Mouse (Mus musculus): Measurements from ENCODE around the gene Gstt4. TPM values are rescaled to one million over a fixed set of nuclear protein-coding genes. Genes with fewer than 3 reads are reported as not detected.

Gstt4 gene
- polyA plus RNA-seq, 1 experiment from 2014 or later: not detected

DNA sequence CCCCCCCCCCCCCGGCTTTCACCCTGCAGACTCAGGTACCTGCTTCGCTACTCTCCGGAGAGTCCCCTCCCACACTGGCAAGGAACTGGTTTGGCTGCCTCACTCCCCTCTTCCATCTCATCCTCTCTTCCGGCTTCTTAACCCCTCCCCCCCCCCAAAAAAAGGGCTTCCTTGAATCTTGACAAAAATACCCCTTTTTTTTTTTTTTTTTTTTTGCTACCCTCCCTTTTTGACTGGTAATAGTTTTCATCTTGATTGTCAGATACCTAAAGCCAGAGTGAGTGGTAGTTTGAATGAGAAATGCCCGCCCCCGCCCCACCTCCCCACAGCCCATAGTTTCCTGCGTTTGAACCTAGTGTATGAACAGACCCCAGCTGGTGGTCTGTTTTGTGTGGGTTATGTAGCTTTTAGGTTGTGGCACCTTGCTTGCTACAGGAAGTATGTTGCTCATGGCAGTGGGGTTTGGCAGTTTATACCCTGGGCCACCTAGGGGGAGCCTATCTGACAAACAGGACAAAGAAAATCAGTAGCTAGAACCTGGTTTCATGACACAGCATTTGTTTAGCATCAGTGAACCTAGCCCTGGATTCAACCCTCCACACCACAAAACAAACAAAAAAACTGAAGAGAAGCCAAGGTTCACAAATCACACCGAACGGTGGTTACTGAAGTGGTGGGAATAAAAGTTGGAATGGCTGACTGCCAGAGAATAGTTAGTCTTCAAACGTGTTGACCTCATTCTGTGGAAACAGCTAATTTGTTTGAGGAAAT lies 13.6 kb upstream of the Gstt4 start:
- Histone ChIP-seq H3K4me1 (peaks cover 50% of the 10 kb centered on the region), H3K9ac (peak overlapping the region; percentile 69)
- ATAC-seq (ENCODE audit: extremely low read depth, insufficient number of reproducible peaks, low FRiP score, low TSS enrichment): no peak

DNA sequence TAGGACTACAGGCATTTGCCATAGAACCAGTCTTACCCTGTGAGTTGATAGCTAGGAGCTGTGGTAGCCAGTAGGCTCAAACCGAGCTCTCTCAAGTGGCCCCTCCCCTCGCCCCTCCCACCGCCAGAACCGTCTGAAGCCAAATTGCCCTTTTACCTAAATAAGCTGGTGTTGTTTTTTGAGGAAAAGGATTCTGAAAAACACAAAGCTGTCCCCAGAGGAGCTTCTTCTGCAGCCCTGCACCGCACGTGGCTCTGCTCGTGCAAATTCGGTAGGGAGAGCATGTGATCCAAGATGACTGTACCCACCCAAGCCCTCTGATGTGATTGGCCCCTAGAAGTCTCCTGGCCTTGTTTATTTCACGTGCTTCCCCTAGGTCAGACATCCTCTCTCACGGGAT lies 13.0 kb upstream of the Gstt4 start:
- Histone ChIP-seq H3K27ac (replicated peaks) (no peak overlapping the region), H3K9ac (peak overlapping the region; percentile 69), H3K36me3 (no peaks in the 10 kb centered on the region), H3K9me3 (no peaks in the 10 kb centered on the region), H3K4me1 (peaks cover 50% of the 10 kb centered on the region), H3K27me3 (replicated peaks) (peaks cover 19% of the 10 kb centered on the region), H3K4me2 (peak overlapping the region; percentile 87), H3K4me3 (peak overlapping the region; percentile 58)
- no peak for ATAC-seq (ENCODE audit: extremely low read depth, insufficient number of reproducible peaks, low FRiP score, low TSS enrichment)
- WGBS: 3% methylated on average over 10 of the region's 10 CpGs

More for the DNA sequence above, 13.6 kb upstream of the Gstt4 start:
- Histone ChIP-seq H3K9me3 (no peaks in the 10 kb centered on the region), H3K27me3 (replicated peaks) (peaks cover 19% of the 10 kb centered on the region), H3K27ac (replicated peaks) (peak overlapping the region; percentile 84; the same call in 1 of the 2 replicates), H3K4me2 (peak overlapping the region; percentile 87), H3K36me3 (no peaks in the 10 kb centered on the region), H3K4me3 (peak overlapping the region; percentile 58)
- 20% methylated on average over 8 of the region's 10 CpGs for WGBS

DNA sequence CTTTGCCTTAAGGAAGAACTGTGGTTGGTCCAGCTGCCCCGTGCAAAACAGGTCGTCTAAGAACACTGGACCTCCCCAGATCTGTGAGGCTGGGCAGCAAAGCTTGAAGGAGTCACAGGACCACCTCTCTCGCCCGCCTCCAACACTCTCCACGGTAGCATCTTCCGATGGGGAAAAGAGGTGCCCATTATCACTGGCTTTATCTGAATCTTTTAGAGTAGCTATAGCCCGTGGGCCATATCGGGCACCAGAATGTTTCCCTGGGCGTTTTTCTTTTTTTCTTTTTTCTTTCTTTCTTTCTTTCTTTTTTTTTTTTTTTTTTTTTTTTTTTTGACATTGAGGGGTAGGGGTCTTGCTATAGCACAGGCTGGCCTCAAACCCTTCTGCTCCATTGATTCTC lies 12.4 kb upstream of the Gstt4 start:
- Histone ChIP-seq H3K4me2 (peak overlapping the region; percentile 87), H3K36me3 (no peaks in the 10 kb centered on the region), H3K9ac (peak overlapping the region; percentile 81), H3K27me3 (replicated peaks) (peaks cover 13% of the 10 kb centered on the region), H3K4me3 (peak overlapping the region; percentile 58), H3K9me3 (no peaks in the 10 kb centered on the region), H3K27ac (replicated peaks) (0 out of 2 replicates have a peak overlapping the region, but pooled peaks have one; percentile 15), H3K4me1 (peaks cover 50% of the 10 kb centered on the region)
- no peak for ATAC-seq (ENCODE audit: extremely low read depth, insufficient number of reproducible peaks, low FRiP score, low TSS enrichment)
- 5% methylated on average over 9 of the region's 9 CpGs for WGBS

- H3K9me3 ChIP-seq: no peaks in the 10 kb centered on the region
- H3K27ac ChIP-seq (replicated peaks): 0 out of 2 replicates have a peak overlapping the region, but pooled peaks have one; percentile 15
- H3K27me3 ChIP-seq (replicated peaks): peaks cover 12% of the 10 kb centered on the region
- H3K4me1 ChIP-seq: peaks cover 50% of the 10 kb centered on the region
- no peaks in the 10 kb centered on the region for H3K36me3 ChIP-seq
- H3K4me2 ChIP-seq: peak overlapping the region; percentile 87
- ATAC-seq (ENCODE audit: extremely low read depth, insufficient number of reproducible peaks, low FRiP score, low TSS enrichment): no peak
- peak overlapping the region; percentile 81 for H3K9ac ChIP-seq
- H3K4me3 ChIP-seq: peak overlapping the region; percentile 58
- WGBS: 2% methylated on average over 21 of the region's 21 CpGs
Observed at GRCm38 (mm10) chr10:75834250-75834649, 11.9 kb upstream of the Gstt4 start.

- Histone ChIP-seq H3K4me2 (peak overlapping the region; percentile 87), H3K27me3 (replicated peaks) (peaks cover 12% of the 10 kb centered on the region), H3K27ac (replicated peaks) (no peak overlapping the region), H3K9me3 (no peaks in the 10 kb centered on the region), H3K36me3 (no peaks in the 10 kb centered on the region), H3K9ac (peak overlapping the region; percentile 81), H3K4me1 (peaks cover 49% of the 10 kb centered on the region), H3K4me3 (peak overlapping the region; percentile 58)
- WGBS: 11% methylated on average over 21 of the region's 21 CpGs
- ATAC-seq (ENCODE audit: extremely low read depth, insufficient number of reproducible peaks, low FRiP score, low TSS enrichment): no peak
Observed at GRCm38 (mm10) chr10:75833456-75834080, 11.2 kb upstream of the Gstt4 start.

DNA sequence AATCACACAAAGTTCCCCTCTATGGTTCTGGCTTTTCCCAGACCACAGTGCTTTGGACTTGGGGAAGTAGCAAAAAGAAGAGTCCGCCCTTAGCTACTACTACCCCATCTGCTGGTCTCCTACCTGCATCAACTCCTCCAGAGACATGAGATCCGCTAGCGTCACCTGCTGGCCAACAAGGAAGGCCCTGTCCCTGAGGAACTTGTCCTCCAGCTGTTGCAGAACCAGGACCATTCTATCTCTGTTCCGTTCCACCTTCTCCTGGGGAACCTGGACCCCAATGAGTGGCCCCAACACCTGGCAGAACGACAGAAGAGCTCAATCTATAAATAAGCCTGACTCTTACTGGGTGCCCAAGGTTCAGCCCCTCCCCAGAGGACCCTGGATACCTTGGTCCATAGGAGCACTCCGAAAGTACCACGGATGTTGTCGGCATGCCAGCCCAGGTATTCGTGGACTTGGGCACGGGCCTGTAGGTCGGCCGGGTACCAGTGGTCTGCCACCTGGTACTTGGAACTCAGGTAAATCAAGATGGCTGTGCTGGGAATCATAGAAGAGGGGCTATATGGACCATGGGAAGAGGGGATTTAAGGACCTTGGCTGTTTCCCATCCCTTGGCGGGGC lies 10.0 kb upstream of the Gstt4 start:
- Histone ChIP-seq H3K4me2 (no peak overlapping the region), H3K9ac (no peak overlapping the region), H3K27ac (replicated peaks) (no peak overlapping the region), H3K27me3 (replicated peaks) (peaks cover 12% of the 10 kb centered on the region), H3K9me3 (no peaks in the 10 kb centered on the region), H3K36me3 (no peaks in the 10 kb centered on the region), H3K4me1 (peaks cover 42% of the 10 kb centered on the region), H3K4me3 (no peak overlapping the region)
- no peak for ATAC-seq (ENCODE audit: extremely low read depth, insufficient number of reproducible peaks, low FRiP score, low TSS enrichment)
- WGBS: 51% methylated on average over 13 of the region's 13 CpGs

- Histone ChIP-seq H3K27me3 (replicated peaks) (peaks cover 12% of the 10 kb centered on the region), H3K36me3 (no peaks in the 10 kb centered on the region), H3K9ac (no peak overlapping the region), H3K4me2 (no peak overlapping the region), H3K9me3 (no peaks in the 10 kb centered on the region), H3K4me3 (no peak overlapping the region), H3K27ac (replicated peaks) (no peak overlapping the region), H3K4me1 (peaks cover 26% of the 10 kb centered on the region)
- ATAC-seq (ENCODE audit: extremely low read depth, insufficient number of reproducible peaks, low FRiP score, low TSS enrichment): no peak
- WGBS: 85% methylated on average over 2 of the region's 2 CpGs
Observed at GRCm38 (mm10) chr10:75830275-75830670, 7.9 kb upstream of the Gstt4 start.

DNA sequence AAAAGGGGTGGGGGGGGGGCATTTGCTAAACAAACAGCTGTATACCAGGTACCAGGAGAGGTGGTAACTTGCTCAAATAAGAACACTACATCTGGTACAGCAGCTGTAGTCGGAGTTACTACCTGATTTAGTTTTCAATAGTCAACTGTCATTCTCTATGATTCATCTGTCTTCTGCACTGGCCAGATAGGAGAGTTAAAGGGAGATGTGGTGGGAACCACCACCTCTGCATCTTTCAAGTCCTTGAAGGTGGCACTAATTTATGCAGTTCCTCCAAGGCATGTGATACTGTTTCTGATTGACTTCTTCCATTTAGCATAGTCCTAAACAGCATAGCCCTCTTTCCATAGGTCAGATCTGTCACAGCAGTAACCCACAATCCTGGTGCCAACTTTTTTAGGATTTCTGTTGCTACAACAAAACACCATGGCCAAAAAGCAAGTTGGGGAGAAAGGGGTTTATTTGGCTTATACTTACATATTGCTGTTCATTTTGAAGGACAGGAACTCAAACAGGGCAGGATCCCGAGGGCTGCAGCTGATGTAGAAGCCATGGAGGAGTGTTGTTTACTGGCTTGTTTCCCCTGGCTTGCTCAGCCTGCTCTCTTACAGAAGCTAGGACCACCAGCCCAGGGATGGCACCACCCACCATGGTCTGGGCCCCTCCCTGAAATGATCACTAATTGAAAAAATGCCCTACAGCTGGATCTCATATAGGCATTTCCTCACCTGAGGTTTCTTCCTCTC lies 7.4 kb upstream of the Gstt4 start:
- 70% methylated on average over 2 of the region's 2 CpGs for WGBS
- no peak overlapping the region for H3K9ac ChIP-seq
- H3K4me3 ChIP-seq: no peak overlapping the region
- peaks cover 20% of the 10 kb centered on the region for H3K4me1 ChIP-seq
- H3K27ac ChIP-seq (replicated peaks): no peak overlapping the region
- ATAC-seq (ENCODE audit: extremely low read depth, insufficient number of reproducible peaks, low FRiP score, low TSS enrichment): no peak
- H3K36me3 ChIP-seq: no peaks in the 10 kb centered on the region
- peaks cover 12% of the 10 kb centered on the region for H3K27me3 ChIP-seq (replicated peaks)
- no peaks in the 10 kb centered on the region for H3K9me3 ChIP-seq
- H3K4me2 ChIP-seq: no peak overlapping the region

- no peaks in the 10 kb centered on the region for H3K36me3 ChIP-seq
- peaks cover 8% of the 10 kb centered on the region for H3K4me1 ChIP-seq
- H3K9me3 ChIP-seq: 0 out of 2 replicates have a peak, but pooled peaks cover under 1% of the 10 kb centered on the region
- no peak overlapping the region for H3K4me3 ChIP-seq
- no peak overlapping the region for H3K4me2 ChIP-seq
- no peak overlapping the region for H3K9ac ChIP-seq
- no peak for ATAC-seq (ENCODE audit: extremely low read depth, insufficient number of reproducible peaks, low FRiP score, low TSS enrichment)
- H3K27ac ChIP-seq (replicated peaks): no peak overlapping the region
- peaks cover 12% of the 10 kb centered on the region for H3K27me3 ChIP-seq (replicated peaks)
Observed at GRCm38 (mm10) chr10:75828500-75828931, 6.2 kb upstream of the Gstt4 start.

DNA sequence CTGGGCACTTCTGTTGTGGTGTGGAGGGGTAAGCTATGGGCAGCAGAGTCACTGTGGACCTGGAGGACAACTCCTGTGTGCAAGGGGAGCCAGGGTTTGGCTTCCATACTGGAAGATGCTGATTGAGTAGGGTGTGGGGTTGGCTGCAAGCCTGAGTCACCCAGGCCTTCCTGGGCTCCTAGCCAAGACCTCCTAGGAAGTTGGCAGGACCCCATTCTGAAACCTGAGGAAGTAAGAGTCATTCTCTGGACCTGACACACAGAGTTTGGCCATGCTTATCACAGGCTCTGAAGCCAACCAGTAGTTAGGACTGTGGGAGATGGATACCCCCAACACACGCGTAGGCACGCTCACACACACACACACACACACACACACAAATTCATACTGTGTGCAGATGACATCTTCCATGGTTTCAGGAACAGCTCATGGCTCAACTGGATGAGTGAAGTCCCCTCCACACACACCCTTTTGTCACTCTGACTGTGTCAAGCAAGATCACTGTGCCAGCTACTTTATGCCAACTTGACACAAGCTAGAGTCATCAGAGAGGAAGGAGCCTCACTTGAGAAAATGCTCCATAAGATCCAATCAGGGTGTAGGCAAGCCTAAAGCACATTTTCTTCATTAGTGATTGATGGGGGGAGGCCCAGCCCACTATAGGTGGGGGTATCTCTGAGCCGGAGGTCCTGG lies 5.5 kb upstream of the Gstt4 start:
- H3K4me2 ChIP-seq: no peak overlapping the region
- H3K4me1 ChIP-seq: peaks cover 4% of the 10 kb centered on the region; the same call in 1 of the 2 replicates
- peaks cover 5% of the 10 kb centered on the region for H3K27me3 ChIP-seq (replicated peaks)
- no peak overlapping the region for H3K9ac ChIP-seq
- H3K4me3 ChIP-seq: no peak overlapping the region
- no peak overlapping the region for H3K27ac ChIP-seq (replicated peaks)
- no peak for ATAC-seq (ENCODE audit: extremely low read depth, insufficient number of reproducible peaks, low FRiP score, low TSS enrichment)
- H3K36me3 ChIP-seq: no peaks in the 10 kb centered on the region
- peaks cover 7% of the 10 kb centered on the region for H3K9me3 ChIP-seq
- WGBS: 75% methylated on average over 4 of the region's 4 CpGs

All from heart, embryonic 13.5 days (tissue).